Mouse (Mus musculus) small intestine, adult 2 months (tissue): ENCODE measurements around the gene Crygc.

Source experiments
- CTCF ChIP-seq: fragments of 200-500 bp; IDR thresholded peaks from 2 replicates; pipeline ENCODE4 v1.5.1; 2012; ENCODE audit warnings: low read depth, mild to moderate bottlenecking, control low read depth, inconsistent platforms, low read length, moderate library complexity, mixed read lengths; ENCODE audit not compliant: insufficient replicate concordance, insufficient read length; ENCODE audit errors: extremely low read depth
- POLR2A ChIP-seq: fragments of 200-500 bp; IDR thresholded peaks from 2 replicates; pipeline ENCODE4 v1.6.1; 2012; ENCODE audit warnings: low read depth, mild to moderate bottlenecking, control low read depth, inconsistent platforms, low read length, moderate library complexity

GRCm38 (mm10) chr1:65063352-65063751, 10.1 kb downstream of the Crygc start, which contains the start of gene Crygd:
- TF ChIP-seq POLR2A (no peak), CTCF (no peak)
